Mouse (Mus musculus): ENCODE results near the gene Trpm3. TPM values are rescaled to one million over a fixed set of nuclear protein-coding genes. Genes with fewer than 3 reads are reported as not detected.

The Trpm3 gene
- total and polyA plus RNA-seq, 3 experiments, result 0.49 TPM; not detected in 2

DNA sequence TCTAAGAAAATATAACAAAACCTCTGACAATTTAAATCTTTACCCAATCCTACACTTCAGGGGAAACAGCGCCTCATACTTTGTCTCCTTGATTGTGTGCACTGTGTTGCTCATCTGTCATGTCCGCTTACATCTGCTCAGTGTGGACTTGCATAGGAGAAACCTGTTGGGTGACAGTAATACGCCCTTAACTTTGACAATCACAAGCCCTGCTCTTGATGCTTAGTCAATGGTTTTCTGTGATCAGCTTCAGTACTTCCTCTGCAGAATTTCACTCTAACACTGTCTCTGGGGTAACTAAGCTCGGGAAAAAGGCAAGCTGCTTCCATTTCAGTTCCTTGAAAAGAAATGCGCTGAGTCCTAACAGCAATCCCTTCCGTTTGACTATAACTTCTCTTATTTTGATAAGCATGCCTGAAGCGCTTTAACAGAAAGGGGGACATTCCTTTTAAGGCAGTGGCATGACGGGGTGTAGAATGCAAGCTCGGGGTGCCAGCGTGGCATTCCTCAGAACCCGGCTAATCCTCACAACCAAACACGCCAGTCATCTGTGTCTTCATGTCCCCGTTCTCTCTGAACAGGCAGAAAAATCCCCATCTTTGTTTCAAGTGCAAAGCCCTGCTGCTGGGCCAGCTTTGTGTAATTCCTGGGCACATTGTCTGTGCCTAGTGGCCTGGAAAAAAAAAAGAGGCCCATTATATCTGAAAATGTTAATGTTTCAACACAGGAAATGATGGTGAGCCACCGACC, 517.8 kb downstream of the Trpm3 start:
- Histone ChIP-seq H3K36me3 (replicated peaks) (no peaks in the 10 kb centered on the region), H3K9me3 (replicated peaks) (no peaks in the 10 kb centered on the region), H3K4me3 (ENCODE audit: low read depth, low read length) (no peak overlapping the region), H3K27me3 (ENCODE audit: insufficient read depth, low read length) (no peaks in the 10 kb centered on the region), H3K4me1 (ENCODE audit: insufficient read depth, low read depth, low read length) (no peaks in the 10 kb centered on the region)
- no peak for ATAC-seq (ENCODE audit: extremely low read depth, insufficient number of reproducible peaks, low FRiP score, poor library complexity, severe bottlenecking)
- DNase-seq (ENCODE audit: low spot score), result no peak
- no peak for TF ChIP-seq CTCF (IDR thresholded peaks at IDR 0.05; ENCODE audit: low read depth, low read length)
- TF ChIP-seq GATA2 (IDR thresholded peaks at IDR 0.05; ENCODE audit: borderline replicate concordance, low read depth, low read length), result no peak
- TF ChIP-seq TAL1 (conservative IDR thresholded peaks at IDR 0.05; ENCODE audit: low read depth, low read length), result no peak
- no peak for TF ChIP-seq POLR2AphosphoS5 (IDR thresholded peaks at IDR 0.05; ENCODE audit: insufficient replicate concordance, low read depth, low read length)
- no peak for TF ChIP-seq GATA1 (IDR thresholded peaks at IDR 0.05; ENCODE audit: borderline replicate concordance, low read length)

DNA sequence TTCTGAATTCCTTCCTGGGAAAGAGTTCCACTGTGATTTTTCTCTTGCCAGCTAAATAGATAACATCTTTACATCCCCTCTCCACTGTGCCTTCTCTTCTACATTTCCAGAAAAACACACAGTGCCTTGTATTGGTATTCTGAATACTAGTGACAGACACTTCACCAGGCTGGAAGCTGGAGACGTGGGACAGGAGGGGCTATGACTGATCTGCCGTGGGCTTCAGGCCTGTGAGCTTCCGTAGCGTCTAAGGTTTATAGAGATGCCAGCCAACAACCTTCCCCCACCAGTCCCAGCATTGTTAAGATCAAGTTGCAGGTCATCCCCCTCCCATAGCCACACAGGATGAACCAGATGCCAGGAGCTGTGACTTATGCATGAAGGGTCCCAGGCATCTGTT, 518.4 kb downstream of the Trpm3 start:
- no peak for TF ChIP-seq GATA1 (IDR thresholded peaks at IDR 0.05; ENCODE audit: borderline replicate concordance, low read length)
- TF ChIP-seq CTCF (IDR thresholded peaks at IDR 0.05; ENCODE audit: low read depth, low read length), result no peak
- no peak for TF ChIP-seq GATA2 (IDR thresholded peaks at IDR 0.05; ENCODE audit: borderline replicate concordance, low read depth, low read length)
- TF ChIP-seq POLR2AphosphoS5 (IDR thresholded peaks at IDR 0.05; ENCODE audit: insufficient replicate concordance, low read depth, low read length), result no peak
- no peak for TF ChIP-seq TAL1 (conservative IDR thresholded peaks at IDR 0.05; ENCODE audit: low read depth, low read length)
- no peaks in the 10 kb centered on the region for H3K36me3 ChIP-seq (replicated peaks)
- no peaks in the 10 kb centered on the region for H3K9me3 ChIP-seq (replicated peaks)
- no peaks in the 10 kb centered on the region for H3K4me1 ChIP-seq (ENCODE audit: insufficient read depth, low read depth, low read length)
- DNase-seq (ENCODE audit: low spot score) (no peak), ATAC-seq (ENCODE audit: extremely low read depth, insufficient number of reproducible peaks, low FRiP score, poor library complexity, severe bottlenecking) (no peak)
- no peaks in the 10 kb centered on the region for H3K27me3 ChIP-seq (ENCODE audit: insufficient read depth, low read length)
- H3K4me3 ChIP-seq (ENCODE audit: low read depth, low read length), result no peak overlapping the region

DNA sequence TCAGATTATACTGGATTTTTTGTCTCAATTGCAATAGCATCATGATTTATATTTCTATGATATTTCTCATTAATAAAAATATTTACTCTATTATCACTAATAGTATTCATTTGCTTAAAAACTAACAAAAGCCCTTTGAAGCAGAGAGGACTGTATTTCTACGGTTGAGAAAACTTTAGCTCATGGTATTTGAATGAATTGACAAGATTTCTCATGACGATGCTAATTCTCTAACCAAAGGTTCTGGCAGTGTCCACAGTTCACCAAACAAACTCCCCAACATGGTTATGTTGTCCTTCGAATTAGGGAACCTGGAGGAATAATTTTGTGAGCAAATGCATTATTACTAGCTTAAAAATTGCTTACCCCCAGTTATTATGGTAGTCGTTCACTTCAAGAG, 526.6 kb downstream of the Trpm3 start:
- ATAC-seq (ENCODE audit: extremely low read depth, insufficient number of reproducible peaks, low FRiP score, poor library complexity, severe bottlenecking) (no peak), DNase-seq (ENCODE audit: low spot score) (no peak)
- H3K4me3 ChIP-seq (ENCODE audit: low read depth, low read length), result no peak overlapping the region
- no peaks in the 10 kb centered on the region for H3K27me3 ChIP-seq (ENCODE audit: insufficient read depth, low read length)
- no peaks in the 10 kb centered on the region for H3K9me3 ChIP-seq (replicated peaks)
- no peaks in the 10 kb centered on the region for H3K36me3 ChIP-seq (replicated peaks)
- TF ChIP-seq TAL1 (conservative IDR thresholded peaks at IDR 0.05; ENCODE audit: low read depth, low read length) (no peak), GATA1 (IDR thresholded peaks at IDR 0.05; ENCODE audit: borderline replicate concordance, low read length) (no peak), GATA2 (IDR thresholded peaks at IDR 0.05; ENCODE audit: borderline replicate concordance, low read depth, low read length) (no peak), CTCF (IDR thresholded peaks at IDR 0.05; ENCODE audit: low read depth, low read length) (no peak), POLR2AphosphoS5 (IDR thresholded peaks at IDR 0.05; ENCODE audit: insufficient replicate concordance, low read depth, low read length) (no peak)
- H3K4me1 ChIP-seq (ENCODE audit: insufficient read depth, low read depth, low read length), result no peaks in the 10 kb centered on the region

DNA sequence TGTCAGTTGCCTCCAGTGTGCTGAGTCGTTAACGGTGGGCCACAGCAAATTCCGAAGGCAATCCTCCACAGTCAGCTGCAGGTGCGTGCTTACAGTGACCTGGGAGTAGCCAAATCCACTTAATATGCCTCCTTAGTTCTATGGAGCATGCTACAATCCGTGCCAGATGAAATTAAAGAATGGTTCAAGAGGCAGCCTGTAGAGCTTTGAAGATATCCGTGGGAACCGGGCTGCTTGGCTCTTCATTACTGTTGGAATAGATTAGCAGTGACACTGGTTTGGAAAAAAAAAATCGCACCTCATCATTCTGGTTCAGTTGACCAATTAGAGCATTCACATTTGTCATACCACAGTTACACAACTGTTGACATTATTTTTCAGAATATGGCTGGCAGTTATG, 531.4 kb downstream of the Trpm3 start:
- no peaks in the 10 kb centered on the region for H3K36me3 ChIP-seq (replicated peaks)
- no peak for ATAC-seq (ENCODE audit: extremely low read depth, insufficient number of reproducible peaks, low FRiP score, poor library complexity, severe bottlenecking)
- no peak overlapping the region for H3K4me3 ChIP-seq (ENCODE audit: low read depth, low read length)
- no peak for DNase-seq (ENCODE audit: low spot score)
- no peaks in the 10 kb centered on the region for H3K4me1 ChIP-seq (ENCODE audit: insufficient read depth, low read depth, low read length)
- TF ChIP-seq POLR2AphosphoS5 (IDR thresholded peaks at IDR 0.05; ENCODE audit: insufficient replicate concordance, low read depth, low read length) (no peak), GATA1 (IDR thresholded peaks at IDR 0.05; ENCODE audit: borderline replicate concordance, low read length) (no peak), GATA2 (IDR thresholded peaks at IDR 0.05; ENCODE audit: borderline replicate concordance, low read depth, low read length) (no peak), TAL1 (conservative IDR thresholded peaks at IDR 0.05; ENCODE audit: low read depth, low read length) (no peak), CTCF (IDR thresholded peaks at IDR 0.05; ENCODE audit: low read depth, low read length) (no peak)
- no peaks in the 10 kb centered on the region for H3K27me3 ChIP-seq (ENCODE audit: insufficient read depth, low read length)
- H3K9me3 ChIP-seq (replicated peaks), result no peaks in the 10 kb centered on the region

- H3K9me3 ChIP-seq (replicated peaks), result no peaks in the 10 kb centered on the region
- H3K4me3 ChIP-seq (ENCODE audit: low read depth, low read length), result no peak overlapping the region
- no peaks in the 10 kb centered on the region for H3K4me1 ChIP-seq (ENCODE audit: insufficient read depth, low read depth, low read length)
- no peaks in the 10 kb centered on the region for H3K36me3 ChIP-seq (replicated peaks)
- no peaks in the 10 kb centered on the region for H3K27me3 ChIP-seq (ENCODE audit: insufficient read depth, low read length)
- ATAC-seq (ENCODE audit: extremely low read depth, insufficient number of reproducible peaks, low FRiP score, poor library complexity, severe bottlenecking) (no peak), DNase-seq (ENCODE audit: low spot score) (no peak)
- no peak for TF ChIP-seq CTCF (IDR thresholded peaks at IDR 0.05; ENCODE audit: low read depth, low read length)
- TF ChIP-seq GATA2 (IDR thresholded peaks at IDR 0.05; ENCODE audit: borderline replicate concordance, low read depth, low read length), result no peak
- TF ChIP-seq GATA1 (IDR thresholded peaks at IDR 0.05; ENCODE audit: borderline replicate concordance, low read length), result no peak
- TF ChIP-seq POLR2AphosphoS5 (IDR thresholded peaks at IDR 0.05; ENCODE audit: insufficient replicate concordance, low read depth, low read length), result no peak
- no peak for TF ChIP-seq TAL1 (conservative IDR thresholded peaks at IDR 0.05; ENCODE audit: low read depth, low read length)
Observed at GRCm38 (mm10) chr19:22672892-22673291, 534.0 kb downstream of the Trpm3 start.

DNA sequence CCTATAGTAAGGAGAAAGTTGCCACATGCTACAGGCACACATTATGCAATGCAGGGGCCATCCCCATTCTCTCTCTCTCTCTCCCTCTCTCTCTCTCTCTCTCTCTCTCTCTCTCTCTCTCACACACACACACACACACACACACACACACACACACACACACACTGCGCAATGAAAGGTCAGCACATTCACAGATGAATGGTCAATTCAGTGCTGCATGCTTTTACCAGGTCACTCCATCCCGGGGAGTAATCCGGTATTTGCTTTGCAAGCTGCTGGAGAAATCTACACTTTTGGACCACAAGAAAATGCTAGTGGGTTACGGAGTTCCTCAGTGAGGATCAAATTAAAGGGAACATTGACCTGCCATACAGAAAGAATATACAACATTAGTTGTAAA, 537.4 kb downstream of the Trpm3 start:
- ATAC-seq (ENCODE audit: extremely low read depth, insufficient number of reproducible peaks, low FRiP score, poor library complexity, severe bottlenecking) (no peak), DNase-seq (ENCODE audit: low spot score) (no peak)
- TF ChIP-seq GATA2 (IDR thresholded peaks at IDR 0.05; ENCODE audit: borderline replicate concordance, low read depth, low read length) (no peak), CTCF (IDR thresholded peaks at IDR 0.05; ENCODE audit: low read depth, low read length) (no peak), TAL1 (conservative IDR thresholded peaks at IDR 0.05; ENCODE audit: low read depth, low read length) (no peak), GATA1 (IDR thresholded peaks at IDR 0.05; ENCODE audit: borderline replicate concordance, low read length) (no peak), POLR2AphosphoS5 (IDR thresholded peaks at IDR 0.05; ENCODE audit: insufficient replicate concordance, low read depth, low read length) (no peak)
- Histone ChIP-seq H3K4me1 (ENCODE audit: insufficient read depth, low read depth, low read length) (no peaks in the 10 kb centered on the region), H3K27me3 (ENCODE audit: insufficient read depth, low read length) (no peaks in the 10 kb centered on the region), H3K36me3 (replicated peaks) (no peaks in the 10 kb centered on the region), H3K9me3 (replicated peaks) (no peaks in the 10 kb centered on the region), H3K4me3 (ENCODE audit: low read depth, low read length) (no peak overlapping the region)
